In the genomic region with DNA sequence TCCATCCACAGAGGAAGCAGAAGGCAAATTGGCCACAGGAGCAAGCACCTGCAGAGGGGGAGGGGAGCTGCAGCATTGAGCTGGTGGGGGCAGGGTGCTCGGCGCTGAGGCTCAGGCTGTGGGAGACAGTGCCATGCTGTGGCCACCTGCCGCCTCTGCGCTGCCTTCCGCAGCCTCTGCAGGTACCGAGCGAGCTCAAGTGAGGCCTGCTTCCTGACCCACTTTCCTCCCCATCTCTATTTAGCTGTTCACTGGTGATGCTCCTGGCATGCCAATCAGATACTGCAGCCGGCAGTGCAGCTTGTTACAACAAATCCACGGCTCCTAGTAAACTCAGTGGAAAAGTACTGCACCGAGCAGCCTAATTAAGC, we compare ENCODE assay signal across 8 mouse cellular contexts.
DNase-seq lines count a peak whose midpoint lies in the region; ATAC-seq lines count a peak whose summit lies in the region.

No protein-coding gene starts in this region.

- H3K4me3 ChIP-seq in embryonic facial prominence, embryonic 10.5 days = no peak overlapping the region
- H3K4me3 ChIP-seq in hindbrain, embryonic 15.5 days = no peak overlapping the region
- no peak overlapping the region for H3K4me3 ChIP-seq in midbrain, embryonic 11.5 days (ENCODE audit: low read depth, low read length)
- no peak overlapping the region for H3K4me3 ChIP-seq in stomach, embryonic 14.5 days (ENCODE audit: low read depth, low read length)

- no peak overlapping the region for H3K9ac ChIP-seq in hindbrain, embryonic 15.5 days
- no peak overlapping the region for H3K9ac ChIP-seq in midbrain, embryonic 11.5 days (ENCODE audit: low read length)
- H3K9ac ChIP-seq in stomach, embryonic 14.5 days (replicated peaks; ENCODE audit: low read depth, low read length) = no peak overlapping the region

- 26% methylated on average over 10 of the region's 10 CpGs for WGBS in embryonic facial prominence, embryonic 10.5 days
- 9% methylated on average over 10 of the region's 10 CpGs for WGBS in hindbrain, embryonic 15.5 days
- 25% methylated on average over 10 of the region's 10 CpGs for WGBS in midbrain, embryonic 11.5 days
- 28% methylated on average over 10 of the region's 10 CpGs for WGBS in stomach, embryonic 14.5 days

- peaks cover 16% of the 10 kb centered on the region for H3K4me1 ChIP-seq in embryonic facial prominence, embryonic 10.5 days
- H3K4me1 ChIP-seq in hindbrain, embryonic 15.5 days (replicated peaks) = peaks cover 41% of the 10 kb centered on the region
- H3K4me1 ChIP-seq in midbrain, embryonic 11.5 days (ENCODE audit: control insufficient read depth, insufficient read depth, low read length) = peaks cover 4% of the 10 kb centered on the region
- no peaks in the 10 kb centered on the region for H3K4me1 ChIP-seq in stomach, embryonic 14.5 days (ENCODE audit: control insufficient read depth, insufficient read depth, low read length)

- peak; percentile 91 for ATAC-seq in hindbrain, embryonic 15.5 days (ENCODE audit: low FRiP score, low read depth)
- ATAC-seq in midbrain, embryonic 11.5 days (ENCODE audit: low FRiP score) = peak; percentile 52; the same call in 1 of the 2 replicates
- peak; percentile 53; the same call in 1 of the 2 replicates for ATAC-seq in stomach, embryonic 14.5 days (ENCODE audit: insufficient number of reproducible peaks, insufficient read depth, low FRiP score, low read depth)

- DNase-seq in B cell, adult 2 months = peak; percentile 14
- DNase-seq in ZHBTc4 (ENCODE audit: low read depth, low spot score) = peak; percentile 47
- peak; percentile 52 for DNase-seq in embryonic facial prominence, embryonic 10.5 days (ENCODE audit: low spot score)
- DNase-seq in layer of hippocampus, postnatal 14 days (ENCODE audit: low spot score in 2 of 2) = peak; percentile 49 to 63
- peak; percentile 80 for DNase-seq in midbrain, embryonic 11.5 days (ENCODE audit: low spot score, missing footprints)
- no peak for DNase-seq in adipocyte (ENCODE audit: low spot score)

- H3K27ac ChIP-seq in embryonic facial prominence, embryonic 10.5 days (replicated peaks) = no peak overlapping the region
- peak overlapping the region; percentile 78 for H3K27ac ChIP-seq in hindbrain, embryonic 15.5 days (replicated peaks)
- no peak overlapping the region for H3K27ac ChIP-seq in midbrain, embryonic 11.5 days (ENCODE audit: low read depth, low read length)
- H3K27ac ChIP-seq in stomach, embryonic 14.5 days (ENCODE audit: low read length) = no peak overlapping the region

- no peaks in the 10 kb centered on the region for H3K27me3 ChIP-seq in embryonic facial prominence, embryonic 10.5 days (replicated peaks; ENCODE audit: low read depth, poor library complexity, severe bottlenecking)
- H3K27me3 ChIP-seq in hindbrain, embryonic 15.5 days = no peaks in the 10 kb centered on the region
- no peaks in the 10 kb centered on the region for H3K27me3 ChIP-seq in midbrain, embryonic 11.5 days (ENCODE audit: control insufficient read depth, insufficient read depth, low read length)
- no peaks in the 10 kb centered on the region for H3K27me3 ChIP-seq in stomach, embryonic 14.5 days (ENCODE audit: control insufficient read depth, insufficient read depth, low read length)

- H3K4me2 ChIP-seq in hindbrain, embryonic 15.5 days = peak overlapping the region; percentile 21
- H3K4me2 ChIP-seq in midbrain, embryonic 11.5 days = no peak overlapping the region
- H3K4me2 ChIP-seq in stomach, embryonic 14.5 days (replicated peaks; ENCODE audit: low read depth, low read length) = no peak overlapping the region

- no peaks in the 10 kb centered on the region for H3K36me3 ChIP-seq in embryonic facial prominence, embryonic 10.5 days (replicated peaks)
- no peaks in the 10 kb centered on the region for H3K36me3 ChIP-seq in hindbrain, embryonic 15.5 days
- no peaks in the 10 kb centered on the region for H3K36me3 ChIP-seq in midbrain, embryonic 11.5 days (ENCODE audit: control insufficient read depth, insufficient read depth, low read length)
- no peaks in the 10 kb centered on the region for H3K36me3 ChIP-seq in stomach, embryonic 14.5 days (ENCODE audit: control insufficient read depth, insufficient read depth, low read length)

- H3K9me3 ChIP-seq in embryonic facial prominence, embryonic 10.5 days = no peaks in the 10 kb centered on the region
- no peaks in the 10 kb centered on the region for H3K9me3 ChIP-seq in hindbrain, embryonic 15.5 days
- H3K9me3 ChIP-seq in midbrain, embryonic 11.5 days (ENCODE audit: control insufficient read depth, low read length) = no peaks in the 10 kb centered on the region
- no peaks in the 10 kb centered on the region for H3K9me3 ChIP-seq in stomach, embryonic 14.5 days (ENCODE audit: control insufficient read depth, low read depth, low read length)
